Mouse (Mus musculus): ENCODE results near the gene Psmb7. TPM values are rescaled to one million over a fixed set of nuclear protein-coding genes. Genes with fewer than 3 reads are reported as not detected.

Psmb7 gene
- polyA plus RNA-seq, 1 experiment from 2014 or later: 282 TPM

GRCm38 (mm10) chr2:38614437-38614836 is 29.4 kb downstream of the Psmb7 start:
- ATAC-seq (ENCODE audit: low FRiP score, low TSS enrichment): no peak
- no peaks in the 10 kb centered on the region for H3K9me3 ChIP-seq (ENCODE audit: control insufficient read depth, low read length)

GRCm38 (mm10) chr2:38613576-38613975 is 30.3 kb downstream of the Psmb7 start:
- H3K4me2 ChIP-seq (ENCODE audit: low read length): no peak overlapping the region
- 0 out of 2 replicates have a peak overlapping the region, but pooled peaks have one; percentile 13 for H3K27ac ChIP-seq (replicated peaks; ENCODE audit: low read depth, low read length)
- H3K9me3 ChIP-seq (ENCODE audit: control insufficient read depth, low read length): no peaks in the 10 kb centered on the region
- peaks cover 11% of the 10 kb centered on the region; the same call in 1 of the 2 replicates for H3K36me3 ChIP-seq (ENCODE audit: control insufficient read depth, insufficient read depth, low read length)
- H3K4me1 ChIP-seq (ENCODE audit: control insufficient read depth, insufficient read depth, low read length): peaks cover 43% of the 10 kb centered on the region
- no peak overlapping the region for H3K9ac ChIP-seq (replicated peaks; ENCODE audit: low read length)
- H3K4me3 ChIP-seq (replicated peaks; ENCODE audit: low read depth, low read length): no peak overlapping the region
- DNase-seq: no peak
- 83% methylated on average over 3 of the region's 3 CpGs for WGBS
- no peaks in the 10 kb centered on the region for H3K27me3 ChIP-seq (ENCODE audit: control insufficient read depth, insufficient read depth, low read length)
- ATAC-seq (ENCODE audit: low FRiP score, low TSS enrichment): no peak

More at GRCm38 (mm10) chr2:38614437-38614836, 29.4 kb downstream of the Psmb7 start:
- 44% methylated on average over 6 of the region's 6 CpGs for WGBS
- DNase-seq: peak; percentile 27
- Histone ChIP-seq H3K27me3 (ENCODE audit: control insufficient read depth, insufficient read depth, low read length) (no peaks in the 10 kb centered on the region), H3K4me2 (ENCODE audit: low read length) (peak overlapping the region; percentile 11; the same call in 1 of the 2 replicates), H3K4me1 (ENCODE audit: control insufficient read depth, insufficient read depth, low read length) (peaks cover 35% of the 10 kb centered on the region), H3K9ac (replicated peaks; ENCODE audit: low read length) (peak overlapping the region; percentile 2; the same call in 1 of the 2 replicates), H3K36me3 (ENCODE audit: control insufficient read depth, insufficient read depth, low read length) (peaks cover 14% of the 10 kb centered on the region; the same call in 1 of the 2 replicates), H3K4me3 (replicated peaks; ENCODE audit: low read depth, low read length) (no peak overlapping the region), H3K27ac (replicated peaks; ENCODE audit: low read depth, low read length) (peak overlapping the region; percentile 56)

- no peak for DNase-seq
- peaks cover 44% of the 10 kb centered on the region for H3K4me1 ChIP-seq (ENCODE audit: control insufficient read depth, insufficient read depth, low read length)
- no peak overlapping the region for H3K27ac ChIP-seq (replicated peaks; ENCODE audit: low read depth, low read length)
- ATAC-seq (ENCODE audit: low FRiP score, low TSS enrichment): no peak
- no peak overlapping the region for H3K4me3 ChIP-seq (replicated peaks; ENCODE audit: low read depth, low read length)
- WGBS: 79% methylated on average over 6 of the region's 6 CpGs
- no peaks in the 10 kb centered on the region for H3K9me3 ChIP-seq (ENCODE audit: control insufficient read depth, low read length)
- no peaks in the 10 kb centered on the region for H3K27me3 ChIP-seq (ENCODE audit: control insufficient read depth, insufficient read depth, low read length)
- no peak overlapping the region for H3K9ac ChIP-seq (replicated peaks; ENCODE audit: low read length)
- peaks cover 11% of the 10 kb centered on the region; the same call in 1 of the 2 replicates for H3K36me3 ChIP-seq (ENCODE audit: control insufficient read depth, insufficient read depth, low read length)
- H3K4me2 ChIP-seq (ENCODE audit: low read length): no peak overlapping the region
Measured at GRCm38 (mm10) chr2:38612596-38612995, 31.3 kb downstream of the Psmb7 start.

- 0 out of 2 replicates have a peak overlapping the region, but pooled peaks have one; percentile 66 for H3K27ac ChIP-seq (replicated peaks; ENCODE audit: low read depth, low read length)
- no peak overlapping the region for H3K9ac ChIP-seq (replicated peaks; ENCODE audit: low read length)
- DNase-seq (no peak), ATAC-seq (ENCODE audit: low FRiP score, low TSS enrichment) (no peak)
- 93% methylated on average over 2 of the region's 2 CpGs for WGBS
- no peak overlapping the region for H3K4me3 ChIP-seq (replicated peaks; ENCODE audit: low read depth, low read length)
- H3K9me3 ChIP-seq (ENCODE audit: control insufficient read depth, low read length): no peaks in the 10 kb centered on the region
- no peak overlapping the region for H3K4me2 ChIP-seq (ENCODE audit: low read length)
- H3K36me3 ChIP-seq (ENCODE audit: control insufficient read depth, insufficient read depth, low read length): peaks cover 16% of the 10 kb centered on the region; the same call in 1 of the 2 replicates
- H3K27me3 ChIP-seq (ENCODE audit: control insufficient read depth, insufficient read depth, low read length): no peaks in the 10 kb centered on the region
- peaks cover 31% of the 10 kb centered on the region for H3K4me1 ChIP-seq (ENCODE audit: control insufficient read depth, insufficient read depth, low read length)
Measured at GRCm38 (mm10) chr2:38610161-38610560, 33.7 kb downstream of the Psmb7 start.

GRCm38 (mm10) chr2:38609310-38609709 is 34.6 kb downstream of the Psmb7 start:
- WGBS: 24% methylated on average over 11 of the region's 11 CpGs
- peaks cover 16% of the 10 kb centered on the region; the same call in 1 of the 2 replicates for H3K36me3 ChIP-seq (ENCODE audit: control insufficient read depth, insufficient read depth, low read length)
- DNase-seq: peak; percentile 66
- no peaks in the 10 kb centered on the region for H3K9me3 ChIP-seq (ENCODE audit: control insufficient read depth, low read length)
- peak; percentile 82 for ATAC-seq (ENCODE audit: low FRiP score, low TSS enrichment)
- no peak overlapping the region for H3K4me3 ChIP-seq (replicated peaks; ENCODE audit: low read depth, low read length)
- no peak overlapping the region for H3K9ac ChIP-seq (replicated peaks; ENCODE audit: low read length)
- peak overlapping the region; percentile 66; the same call in 1 of the 2 replicates for H3K27ac ChIP-seq (replicated peaks; ENCODE audit: low read depth, low read length)
- H3K27me3 ChIP-seq (ENCODE audit: control insufficient read depth, insufficient read depth, low read length): no peaks in the 10 kb centered on the region
- peaks cover 22% of the 10 kb centered on the region for H3K4me1 ChIP-seq (ENCODE audit: control insufficient read depth, insufficient read depth, low read length)
- no peak overlapping the region for H3K4me2 ChIP-seq (ENCODE audit: low read length)

- Histone ChIP-seq H3K4me3 (replicated peaks; ENCODE audit: low read depth, low read length) (no peak overlapping the region), H3K27me3 (ENCODE audit: control insufficient read depth, insufficient read depth, low read length) (no peaks in the 10 kb centered on the region), H3K4me2 (ENCODE audit: low read length) (no peak overlapping the region), H3K9ac (replicated peaks; ENCODE audit: low read length) (no peak overlapping the region), H3K4me1 (ENCODE audit: control insufficient read depth, insufficient read depth, low read length) (peaks cover 19% of the 10 kb centered on the region), H3K27ac (replicated peaks; ENCODE audit: low read depth, low read length) (peak overlapping the region; percentile 66), H3K9me3 (ENCODE audit: control insufficient read depth, low read length) (no peaks in the 10 kb centered on the region), H3K36me3 (ENCODE audit: control insufficient read depth, insufficient read depth, low read length) (peaks cover 16% of the 10 kb centered on the region; the same call in 1 of the 2 replicates)
- 47% methylated on average over 5 of the region's 5 CpGs for WGBS
- ATAC-seq (ENCODE audit: low FRiP score, low TSS enrichment) (peak; percentile 50; the same call in 1 of the 2 replicates), DNase-seq (peak; percentile 67)
Measured at GRCm38 (mm10) chr2:38608831-38609309, 35.0 kb downstream of the Psmb7 start.

GRCm38 (mm10) chr2:38607716-38608115 is 36.2 kb downstream of the Psmb7 start:
- peaks cover 19% of the 10 kb centered on the region for H3K4me1 ChIP-seq (ENCODE audit: control insufficient read depth, insufficient read depth, low read length)
- H3K36me3 ChIP-seq (ENCODE audit: control insufficient read depth, insufficient read depth, low read length): peaks cover 11% of the 10 kb centered on the region; the same call in 1 of the 2 replicates
- no peak overlapping the region for H3K9ac ChIP-seq (replicated peaks; ENCODE audit: low read length)
- H3K27ac ChIP-seq (replicated peaks; ENCODE audit: low read depth, low read length): no peak overlapping the region; the same call in 1 of the 2 replicates
- 91% methylated on average over 1 of the region's 1 CpGs for WGBS
- ATAC-seq (ENCODE audit: low FRiP score, low TSS enrichment) (no peak), DNase-seq (no peak)
- no peak overlapping the region for H3K4me3 ChIP-seq (replicated peaks; ENCODE audit: low read depth, low read length)
- no peaks in the 10 kb centered on the region for H3K9me3 ChIP-seq (ENCODE audit: control insufficient read depth, low read length)
- no peak overlapping the region for H3K4me2 ChIP-seq (ENCODE audit: low read length)
- no peaks in the 10 kb centered on the region for H3K27me3 ChIP-seq (ENCODE audit: control insufficient read depth, insufficient read depth, low read length)

GRCm38 (mm10) chr2:38600842-38601241 is 43.0 kb downstream of the Psmb7 start:
- ATAC-seq (ENCODE audit: low FRiP score, low TSS enrichment): no peak

GRCm38 (mm10) chr2:38598395-38598794 is 45.5 kb downstream of the Psmb7 start:
- Histone ChIP-seq H3K9me3 (ENCODE audit: control insufficient read depth, low read length) (no peaks in the 10 kb centered on the region), H3K36me3 (ENCODE audit: control insufficient read depth, insufficient read depth, low read length) (no peaks in the 10 kb centered on the region), H3K27ac (replicated peaks; ENCODE audit: low read depth, low read length) (no peak overlapping the region), H3K9ac (replicated peaks; ENCODE audit: low read length) (no peak overlapping the region), H3K4me1 (ENCODE audit: control insufficient read depth, insufficient read depth, low read length) (peaks cover 8% of the 10 kb centered on the region; the same call in 1 of the 2 replicates), H3K4me3 (replicated peaks; ENCODE audit: low read depth, low read length) (no peak overlapping the region), H3K4me2 (ENCODE audit: low read length) (no peak overlapping the region), H3K27me3 (ENCODE audit: control insufficient read depth, insufficient read depth, low read length) (no peaks in the 10 kb centered on the region)
- ATAC-seq (ENCODE audit: low FRiP score, low TSS enrichment) (no peak), DNase-seq (no peak)
- 93% methylated on average over 2 of the region's 2 CpGs for WGBS

More at GRCm38 (mm10) chr2:38600842-38601241, 43.0 kb downstream of the Psmb7 start:
- H3K27ac ChIP-seq (replicated peaks; ENCODE audit: low read depth, low read length): no peak overlapping the region
- H3K4me1 ChIP-seq (ENCODE audit: control insufficient read depth, insufficient read depth, low read length): peaks cover under 1% of the 10 kb centered on the region; the same call in 1 of the 2 replicates
- no peak overlapping the region for H3K4me2 ChIP-seq (ENCODE audit: low read length)
- no peaks in the 10 kb centered on the region for H3K9me3 ChIP-seq (ENCODE audit: control insufficient read depth, low read length)
- no peaks in the 10 kb centered on the region for H3K27me3 ChIP-seq (ENCODE audit: control insufficient read depth, insufficient read depth, low read length)
- no peaks in the 10 kb centered on the region for H3K36me3 ChIP-seq (ENCODE audit: control insufficient read depth, insufficient read depth, low read length)
- no peak overlapping the region for H3K4me3 ChIP-seq (replicated peaks; ENCODE audit: low read depth, low read length)
- DNase-seq: no peak
- no peak overlapping the region for H3K9ac ChIP-seq (replicated peaks; ENCODE audit: low read length)

All from midbrain, embryonic 14.5 days (tissue).